Mouse (Mus musculus): ENCODE measurements around the gene Cela3a. TPM values are rescaled to one million over a fixed set of nuclear protein-coding genes. Genes with fewer than 3 reads are reported as not detected.

Cela3a gene
- polyA plus RNA-seq, 1 experiment from 2014 or later = not detected

DNA sequence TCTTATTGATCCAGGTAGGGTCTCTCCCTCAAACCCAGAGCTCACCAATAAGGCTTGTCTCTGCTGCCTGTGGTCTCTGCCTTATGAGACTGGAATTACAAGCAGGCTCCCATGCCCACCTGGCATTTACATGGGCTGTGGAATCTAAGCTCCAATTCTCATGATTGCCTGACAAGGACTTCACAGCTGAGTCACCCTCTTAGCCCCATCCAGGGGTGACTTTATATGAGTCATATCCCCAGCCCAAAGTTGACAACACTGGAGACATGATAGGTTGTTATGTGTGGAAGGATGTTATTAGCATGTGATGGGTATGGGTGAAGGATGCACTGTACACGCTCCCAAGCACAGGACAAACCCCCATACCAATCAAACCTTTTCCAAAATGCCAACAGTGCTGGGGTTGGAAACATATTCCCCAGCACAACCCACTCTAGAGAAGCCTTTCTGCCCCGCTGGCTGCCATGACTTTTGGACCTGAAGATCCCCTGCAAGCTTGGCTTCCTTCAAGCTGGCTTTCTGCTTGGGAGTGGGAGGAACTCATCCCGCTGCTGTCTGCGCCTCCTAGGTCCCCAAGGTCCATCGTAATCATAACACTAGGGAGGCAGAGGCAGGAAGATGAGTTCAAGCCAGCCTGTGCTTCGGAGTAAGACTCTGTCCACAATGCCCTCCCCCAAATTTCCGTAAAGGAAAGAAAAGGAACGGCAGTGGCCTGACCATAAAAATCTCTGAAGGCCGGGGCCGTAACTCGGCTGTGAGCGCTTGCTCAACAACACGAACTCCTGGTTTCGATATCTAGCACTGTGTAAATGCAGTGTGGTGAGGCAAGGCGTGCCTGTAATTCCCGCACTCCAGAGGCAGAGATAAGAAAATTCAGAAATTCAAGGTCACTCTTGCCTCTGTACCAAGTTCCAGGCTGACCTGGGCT, 37.7 kb downstream of the Cela3a start:
- ATAC-seq (ENCODE audit: low read depth) (no peak), DNase-seq (ENCODE audit: low spot score) (no peak)
- Histone ChIP-seq H3K4me1 (ENCODE audit: control insufficient read depth, insufficient read depth, low read length) (peaks cover 14% of the 10 kb centered on the region), H3K9me3 (ENCODE audit: control insufficient read depth, low read length) (no peaks in the 10 kb centered on the region), H3K27me3 (replicated peaks; ENCODE audit: control insufficient read depth, insufficient read depth, low read length) (no peaks in the 10 kb centered on the region), H3K27ac (replicated peaks; ENCODE audit: low read depth, low read length) (no peak overlapping the region), H3K4me2 (ENCODE audit: low read depth, low read length) (no peak overlapping the region), H3K9ac (ENCODE audit: low read depth, low read length) (no peak overlapping the region), H3K4me3 (ENCODE audit: low read depth, low read length) (no peak overlapping the region), H3K36me3 (ENCODE audit: control insufficient read depth, insufficient read depth, low read length) (no peaks in the 10 kb centered on the region)
- 85% methylated on average over 16 of the region's 16 CpGs for WGBS

DNA sequence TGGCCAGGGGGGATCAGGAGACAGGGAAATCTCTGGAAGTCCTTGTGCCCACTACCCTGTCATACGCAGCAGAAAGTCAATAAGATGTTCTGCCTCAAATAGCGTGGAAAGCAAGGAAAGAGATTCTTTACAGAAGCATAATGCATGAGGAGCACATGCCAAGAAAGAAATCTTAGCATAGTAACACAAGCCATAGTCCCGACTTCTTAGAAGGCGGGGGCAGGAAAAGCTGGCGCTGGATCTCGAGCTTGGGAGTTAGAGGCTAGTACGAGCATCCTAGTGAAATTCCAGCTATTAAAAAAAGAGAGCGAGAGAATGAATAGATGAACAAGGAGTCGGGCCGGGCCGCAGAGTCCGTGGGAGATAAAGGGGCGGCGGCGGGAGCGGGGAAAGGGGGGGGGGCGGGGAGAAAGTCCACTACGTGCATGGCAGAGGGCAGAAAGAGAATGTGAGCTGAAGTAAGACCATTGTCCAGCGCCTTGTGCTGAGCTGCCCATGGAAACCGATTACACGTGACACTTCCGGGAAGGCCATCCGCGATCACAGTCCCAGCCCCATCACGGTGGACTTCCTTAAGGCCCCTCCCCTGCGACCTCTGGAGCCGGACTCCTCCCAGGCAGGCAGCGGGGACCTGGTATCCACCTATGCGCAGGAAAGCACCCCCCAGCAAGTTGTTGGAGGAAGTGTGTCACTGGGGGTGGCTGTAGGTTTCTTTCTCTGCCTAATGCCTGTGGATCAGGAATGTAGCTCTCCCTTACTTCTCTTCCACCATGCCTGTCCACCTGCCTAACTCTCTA, 39.4 kb downstream of the Cela3a start:
- H3K9ac ChIP-seq (ENCODE audit: low read depth, low read length) = peak overlapping the region; percentile 64
- H3K4me3 ChIP-seq (ENCODE audit: low read depth, low read length) = peak overlapping the region; percentile 35
- H3K27ac ChIP-seq (replicated peaks; ENCODE audit: low read depth, low read length) = no peak overlapping the region; the same call in 1 of the 2 replicates
- H3K36me3 ChIP-seq (ENCODE audit: control insufficient read depth, insufficient read depth, low read length) = no peaks in the 10 kb centered on the region
- peaks cover 6% of the 10 kb centered on the region for H3K4me1 ChIP-seq (ENCODE audit: control insufficient read depth, insufficient read depth, low read length)
- H3K9me3 ChIP-seq (ENCODE audit: control insufficient read depth, low read length) = no peaks in the 10 kb centered on the region
- 7% methylated on average over 22 of the region's 29 CpGs for WGBS
- DNase-seq (ENCODE audit: low spot score) (peak; percentile 72), ATAC-seq (ENCODE audit: low read depth) (peak; percentile 60)
- peak overlapping the region; percentile 61 for H3K4me2 ChIP-seq (ENCODE audit: low read depth, low read length)
- H3K27me3 ChIP-seq (replicated peaks; ENCODE audit: control insufficient read depth, insufficient read depth, low read length) = no peaks in the 10 kb centered on the region

DNA sequence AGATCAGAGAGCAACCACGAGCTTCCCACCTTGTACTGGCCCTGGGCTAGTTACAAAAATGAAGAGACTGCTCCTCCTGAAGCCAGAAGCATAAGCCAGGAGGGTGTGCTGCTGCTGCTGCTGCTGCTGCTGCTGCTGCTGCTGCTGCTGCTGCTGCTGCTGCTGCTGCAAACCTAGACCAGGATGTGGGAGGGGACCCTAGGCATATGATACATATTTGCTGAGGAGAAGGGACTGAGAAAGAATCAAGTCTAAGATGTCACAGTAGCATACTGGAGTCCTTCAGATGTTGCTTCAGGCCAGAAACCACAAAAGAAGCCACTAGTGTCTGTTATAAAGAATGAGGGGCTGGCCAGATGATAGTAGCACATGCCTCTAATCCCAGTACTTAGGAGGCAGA, 41.4 kb downstream of the Cela3a start:
- peak overlapping the region; percentile 1; the same call in 1 of the 2 replicates for H3K4me2 ChIP-seq (ENCODE audit: low read depth, low read length)

DNA sequence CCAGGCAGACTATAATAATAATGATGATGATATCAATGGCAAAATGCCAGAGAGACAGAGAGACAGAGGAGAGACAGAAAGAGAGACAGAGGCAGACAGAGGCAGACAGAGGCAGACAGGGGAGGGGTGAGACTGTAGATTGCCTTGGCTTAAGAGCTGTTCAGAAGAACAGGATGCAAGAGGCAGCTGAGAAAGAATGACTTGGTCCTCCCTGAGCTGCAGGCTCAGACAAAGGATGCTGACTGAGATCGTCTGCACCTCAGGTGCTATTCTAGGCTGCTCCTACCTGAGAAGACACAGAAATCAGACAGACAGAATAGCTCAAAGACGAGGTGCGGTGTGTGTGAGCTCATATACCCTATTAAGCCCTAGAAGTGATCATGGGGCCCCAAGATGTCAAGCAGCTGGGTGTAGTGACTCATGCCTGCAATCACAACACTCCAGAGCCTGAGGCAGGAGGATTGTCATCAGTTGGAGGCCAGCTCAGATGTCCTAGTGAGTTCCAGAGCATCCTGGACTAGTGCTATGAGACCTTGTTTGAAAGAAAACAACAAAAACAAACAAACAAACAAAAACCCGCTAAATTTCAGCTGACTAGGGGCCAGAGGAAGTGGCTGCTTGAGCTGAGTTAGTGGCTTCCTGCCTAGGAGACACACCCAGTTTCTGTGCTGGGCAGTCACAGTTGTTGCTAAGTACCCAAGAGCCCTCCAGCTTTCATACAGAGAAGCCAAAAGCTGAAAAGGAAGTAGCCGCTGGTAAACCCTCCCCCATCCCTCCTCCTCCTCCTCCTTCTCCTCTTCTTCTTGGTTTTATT, 42.1 kb downstream of the Cela3a start:
- no peaks in the 10 kb centered on the region for H3K36me3 ChIP-seq (ENCODE audit: control insufficient read depth, insufficient read depth, low read length)
- no peak overlapping the region for H3K9ac ChIP-seq (ENCODE audit: low read depth, low read length)
- DNase-seq (ENCODE audit: low spot score) (peak; percentile 65), ATAC-seq (ENCODE audit: low read depth) (no peak)
- H3K27me3 ChIP-seq (replicated peaks; ENCODE audit: control insufficient read depth, insufficient read depth, low read length) = no peaks in the 10 kb centered on the region
- peaks cover 5% of the 10 kb centered on the region; the same call in 1 of the 2 replicates for H3K4me1 ChIP-seq (ENCODE audit: control insufficient read depth, insufficient read depth, low read length)
- no peak overlapping the region for H3K4me3 ChIP-seq (ENCODE audit: low read depth, low read length)
- 27% methylated on average over 5 of the region's 5 CpGs for WGBS
- no peaks in the 10 kb centered on the region for H3K9me3 ChIP-seq (ENCODE audit: control insufficient read depth, low read length)
- H3K4me2 ChIP-seq (ENCODE audit: low read depth, low read length) = peak overlapping the region; percentile 1; the same call in 1 of the 2 replicates
- peak overlapping the region; percentile 39; the same call in 1 of the 2 replicates for H3K27ac ChIP-seq (replicated peaks; ENCODE audit: low read depth, low read length)

More for the DNA sequence above, 41.4 kb downstream of the Cela3a start:
- 14% methylated on average over 1 of the region's 1 CpGs for WGBS
- ATAC-seq (ENCODE audit: low read depth) (no peak), DNase-seq (ENCODE audit: low spot score) (no peak)
- peaks cover 5% of the 10 kb centered on the region; the same call in 1 of the 2 replicates for H3K4me1 ChIP-seq (ENCODE audit: control insufficient read depth, insufficient read depth, low read length)
- no peak overlapping the region for H3K9ac ChIP-seq (ENCODE audit: low read depth, low read length)
- no peaks in the 10 kb centered on the region for H3K9me3 ChIP-seq (ENCODE audit: control insufficient read depth, low read length)
- H3K27ac ChIP-seq (replicated peaks; ENCODE audit: low read depth, low read length) = peak overlapping the region; percentile 39; the same call in 1 of the 2 replicates
- H3K27me3 ChIP-seq (replicated peaks; ENCODE audit: control insufficient read depth, insufficient read depth, low read length) = no peaks in the 10 kb centered on the region
- H3K4me3 ChIP-seq (ENCODE audit: low read depth, low read length) = no peak overlapping the region
- H3K36me3 ChIP-seq (ENCODE audit: control insufficient read depth, insufficient read depth, low read length) = no peaks in the 10 kb centered on the region

DNA sequence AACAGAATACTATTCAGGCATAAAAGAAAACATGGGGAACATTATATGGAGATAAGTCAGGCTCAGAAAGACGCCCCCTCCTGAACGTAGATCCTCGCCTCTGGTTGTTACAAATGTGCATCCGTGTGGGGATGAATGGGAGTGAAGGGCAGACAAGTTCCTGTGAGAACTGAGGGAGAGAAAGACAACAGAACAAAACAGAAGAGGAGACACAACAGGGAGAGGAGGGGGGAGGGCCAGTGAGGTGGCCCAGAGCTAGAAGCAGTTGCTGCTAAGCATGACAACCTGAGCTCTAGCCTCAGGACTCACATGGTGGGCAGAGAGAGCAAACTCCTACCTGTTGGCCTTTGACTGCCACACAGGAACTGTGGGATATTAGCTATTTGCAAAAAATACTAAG, 43.5 kb downstream of the Cela3a start:
- Histone ChIP-seq H3K36me3 (ENCODE audit: control insufficient read depth, insufficient read depth, low read length) (no peaks in the 10 kb centered on the region), H3K4me3 (ENCODE audit: low read depth, low read length) (no peak overlapping the region), H3K9ac (ENCODE audit: low read depth, low read length) (no peak overlapping the region), H3K27me3 (replicated peaks; ENCODE audit: control insufficient read depth, insufficient read depth, low read length) (no peaks in the 10 kb centered on the region), H3K9me3 (ENCODE audit: control insufficient read depth, low read length) (no peaks in the 10 kb centered on the region), H3K4me1 (ENCODE audit: control insufficient read depth, insufficient read depth, low read length) (peaks cover 5% of the 10 kb centered on the region; the same call in 1 of the 2 replicates), H3K27ac (replicated peaks; ENCODE audit: low read depth, low read length) (no peak overlapping the region), H3K4me2 (ENCODE audit: low read depth, low read length) (no peak overlapping the region)
- DNase-seq (ENCODE audit: low spot score) (no peak), ATAC-seq (ENCODE audit: low read depth) (no peak)
- 95% methylated on average over 4 of the region's 4 CpGs for WGBS

DNA sequence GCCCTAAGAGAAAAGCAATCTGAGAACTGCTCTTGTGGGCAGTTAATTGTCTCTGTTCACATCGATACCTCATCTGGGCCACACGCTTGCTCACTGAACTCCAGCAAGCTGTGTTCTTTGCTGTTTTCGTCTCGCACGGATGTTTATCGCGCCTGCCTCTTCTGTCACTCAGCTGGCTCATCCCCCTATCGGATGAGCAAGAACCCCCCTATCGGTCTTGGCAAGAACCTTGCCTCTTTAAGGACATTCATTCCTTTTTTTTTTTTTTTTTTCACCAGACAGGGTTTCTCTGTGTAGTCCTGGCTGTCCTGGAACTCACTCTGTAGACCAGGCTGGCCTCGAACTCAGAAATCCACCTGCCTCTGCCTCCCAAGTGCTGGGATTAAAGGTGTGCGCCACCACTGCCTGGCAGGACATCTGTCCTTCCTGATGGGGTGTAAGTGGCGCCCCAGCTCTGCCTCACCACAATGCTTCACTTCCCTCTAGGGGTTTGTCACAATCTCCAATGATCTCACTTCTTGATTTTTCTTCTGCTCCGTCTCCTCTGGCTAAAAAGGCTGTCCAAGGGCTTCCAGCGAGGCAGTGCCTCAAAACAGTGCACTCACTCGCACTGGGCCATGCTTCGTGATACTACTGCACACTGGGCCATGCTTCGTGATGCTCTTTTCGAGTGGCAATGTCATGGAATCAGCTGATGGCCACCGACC, 44.1 kb downstream of the Cela3a start:
- H3K27ac ChIP-seq (replicated peaks; ENCODE audit: low read depth, low read length) = no peak overlapping the region
- DNase-seq (ENCODE audit: low spot score) (no peak), ATAC-seq (ENCODE audit: low read depth) (no peak)
- no peaks in the 10 kb centered on the region for H3K27me3 ChIP-seq (replicated peaks; ENCODE audit: control insufficient read depth, insufficient read depth, low read length)
- H3K4me3 ChIP-seq (ENCODE audit: low read depth, low read length) = no peak overlapping the region
- H3K9me3 ChIP-seq (ENCODE audit: control insufficient read depth, low read length) = no peaks in the 10 kb centered on the region
- H3K4me1 ChIP-seq (ENCODE audit: control insufficient read depth, insufficient read depth, low read length) = peaks cover 5% of the 10 kb centered on the region; the same call in 1 of the 2 replicates
- H3K36me3 ChIP-seq (ENCODE audit: control insufficient read depth, insufficient read depth, low read length) = no peaks in the 10 kb centered on the region
- no peak overlapping the region for H3K4me2 ChIP-seq (ENCODE audit: low read depth, low read length)
- no peak overlapping the region for H3K9ac ChIP-seq (ENCODE audit: low read depth, low read length)
- WGBS = 78% methylated on average over 19 of the region's 19 CpGs

DNA sequence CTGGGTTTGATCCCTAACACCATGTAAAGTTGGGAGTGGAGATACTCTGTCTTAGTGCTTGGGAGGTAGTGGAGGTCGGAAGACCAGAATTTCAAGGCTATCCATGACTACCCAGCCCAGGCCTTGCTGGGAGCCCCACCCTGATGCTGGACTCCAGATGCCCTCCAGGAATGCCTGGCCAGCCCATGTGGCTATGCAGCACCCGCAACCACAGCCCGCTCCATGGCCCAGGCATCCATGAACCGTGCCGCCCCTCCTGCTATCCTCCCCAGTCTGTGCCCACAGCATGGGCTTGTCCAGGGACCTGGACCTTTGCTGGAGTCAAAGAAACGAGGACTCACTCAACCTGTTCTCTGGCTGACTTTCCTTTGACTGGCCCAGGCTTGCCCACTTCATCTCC, 44.8 kb downstream of the Cela3a start:
- WGBS = 80% methylated on average over 6 of the region's 6 CpGs
- Histone ChIP-seq H3K27ac (replicated peaks; ENCODE audit: low read depth, low read length) (no peak overlapping the region), H3K9me3 (ENCODE audit: control insufficient read depth, low read length) (no peaks in the 10 kb centered on the region), H3K4me3 (ENCODE audit: low read depth, low read length) (no peak overlapping the region), H3K4me1 (ENCODE audit: control insufficient read depth, insufficient read depth, low read length) (peaks cover 5% of the 10 kb centered on the region; the same call in 1 of the 2 replicates), H3K9ac (ENCODE audit: low read depth, low read length) (no peak overlapping the region), H3K4me2 (ENCODE audit: low read depth, low read length) (no peak overlapping the region), H3K36me3 (ENCODE audit: control insufficient read depth, insufficient read depth, low read length) (no peaks in the 10 kb centered on the region), H3K27me3 (replicated peaks; ENCODE audit: control insufficient read depth, insufficient read depth, low read length) (no peaks in the 10 kb centered on the region)
- DNase-seq (ENCODE audit: low spot score) = no peak
- ATAC-seq (ENCODE audit: low read depth) = no peak
